Mouse (Mus musculus) brain, embryonic 14.5 days (tissue): ENCODE data around the gene Gm14862.

Experiments
- CTCF ChIP-seq: fragments of 200-500 bp; IDR thresholded peaks from 2 replicates; pipeline ENCODE4 v1.5.1; 2012; ENCODE audit warnings: inconsistent platforms, mild to moderate bottlenecking, moderate library complexity, borderline replicate concordance; ENCODE audit not compliant: insufficient read depth, insufficient read length; ENCODE audit errors: extremely low read depth
- POLR2A ChIP-seq: fragments of 200-500 bp; IDR thresholded peaks from 2 replicates; pipeline ENCODE4 v1.6.1; 2012; ENCODE audit warnings: mild to moderate bottlenecking, inconsistent platforms, borderline replicate concordance; ENCODE audit not compliant: poor library complexity, insufficient read depth, insufficient read length, severe bottlenecking; ENCODE audit errors: extremely low read depth

DNA sequence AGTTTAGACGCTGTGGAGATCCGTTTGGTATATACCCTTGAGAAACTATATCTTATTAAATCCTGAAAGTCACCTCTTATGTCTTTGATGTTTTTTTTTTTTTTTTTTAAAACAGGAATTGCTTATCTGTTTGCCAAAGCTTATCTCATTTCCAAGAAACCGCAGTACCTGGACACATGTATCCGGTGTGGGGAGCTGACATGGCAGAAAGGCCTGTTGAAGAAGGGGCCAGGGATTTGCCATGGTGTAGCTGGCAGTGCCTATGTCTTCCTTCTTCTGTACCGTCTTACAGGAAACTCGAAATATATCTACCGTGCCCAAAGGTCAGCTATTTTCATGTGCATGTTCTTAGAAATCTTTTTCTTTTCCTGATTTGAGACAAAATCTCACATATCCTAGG lies 1.1 kb upstream of the Gm14862 start:
- TF ChIP-seq CTCF (no peak), POLR2A (no peak)
